Mouse (Mus musculus) stomach, embryonic 14.5 days (tissue): Measurements from ENCODE around the gene Zswim3. TPM values are rescaled to one million over a fixed set of nuclear protein-coding genes. Genes with fewer than 3 reads are reported as not detected.
A peak's percentile ranks its signal among the peaks of the same experiment; 100 is the strongest.

Experiments used
- ATAC-seq: fragments of 200-750 bp; cut with Nextera tagmentation; 2 replicates; pipeline ENCODE4 v1.8.0; 2017; ENCODE audit warnings: low read depth, moderate TSS enrichment; ENCODE audit not compliant: insufficient number of reproducible peaks, insufficient read depth, low FRiP score
- H3K27ac ChIP-seq: fragments of 300-500 bp; sonication (generic); 2 replicates; pipeline ENCODE4 v1.5.1; 2014; ENCODE audit warnings: mild to moderate bottlenecking, low read length, moderate library complexity, mixed read lengths
- H3K27me3 ChIP-seq: fragments of 300-500 bp; sonication (generic); 2 replicates; pipeline ENCODE4 v1.6.1; 2014; ENCODE audit warnings: low read length, control low read depth, mixed read lengths; ENCODE audit not compliant: control insufficient read depth, insufficient read depth
- H3K36me3 ChIP-seq: fragments of 300-500 bp; sonication (generic); 2 replicates; pipeline ENCODE4 v1.6.1; 2014; ENCODE audit warnings: mild to moderate bottlenecking, control low read depth, low read length, moderate library complexity, mixed read lengths; ENCODE audit not compliant: control insufficient read depth, insufficient read depth
- H3K4me1 ChIP-seq: fragments of 300-500 bp; sonication (generic); 2 replicates; pipeline ENCODE4 v1.6.1; 2014; ENCODE audit warnings: low read length, control low read depth, mixed read lengths; ENCODE audit not compliant: control insufficient read depth, insufficient read depth
- H3K4me2 ChIP-seq: fragments of 300-500 bp; sonication (generic); replicated peaks from 2 replicates; pipeline ENCODE4 v1.6.1; 2014; ENCODE audit warnings: low read depth, low read length, control low read depth
- H3K4me3 ChIP-seq: fragments of 300-500 bp; sonication (generic); 2 replicates; pipeline ENCODE4 v1.5.1; 2014; ENCODE audit warnings: low read depth, low read length, control low read depth
- H3K9ac ChIP-seq: fragments of 300-500 bp; sonication (generic); replicated peaks from 2 replicates; pipeline ENCODE4 v1.6.1; 2014; ENCODE audit warnings: low read depth, mild to moderate bottlenecking, control low read depth, low read length, moderate library complexity, mixed read lengths
- H3K9me3 ChIP-seq: fragments of 300-500 bp; sonication (generic); 2 replicates; pipeline ENCODE4 v1.6.1; 2016; ENCODE audit warnings: low read depth, low read length, control low read depth; ENCODE audit not compliant: control insufficient read depth
- WGBS: fragments of 180-500 bp; shearing (Covaris S2); extraction: QIAGEN DNeasy Blood & Tissue Kit; methylation state at CpG from one replicate; pipeline ENCODE4 v1.1.7; 2014; 5-methylcytosine and 5-hydroxymethylcytosine counted together
- polyA plus RNA-seq: library from polyadenylated mRNA; unstranded; fragments of >200 nt; fragmentation: Nextera tagmentation; extraction: Ambion mirVana; gene quantifications from 2 replicates; pipeline ENCODE4 v1.2.1, GENCODE M21; 2014

The Zswim3 gene
- polyA plus RNA-seq, 1 experiment from 2014 or later = 9.2 TPM

DNA sequence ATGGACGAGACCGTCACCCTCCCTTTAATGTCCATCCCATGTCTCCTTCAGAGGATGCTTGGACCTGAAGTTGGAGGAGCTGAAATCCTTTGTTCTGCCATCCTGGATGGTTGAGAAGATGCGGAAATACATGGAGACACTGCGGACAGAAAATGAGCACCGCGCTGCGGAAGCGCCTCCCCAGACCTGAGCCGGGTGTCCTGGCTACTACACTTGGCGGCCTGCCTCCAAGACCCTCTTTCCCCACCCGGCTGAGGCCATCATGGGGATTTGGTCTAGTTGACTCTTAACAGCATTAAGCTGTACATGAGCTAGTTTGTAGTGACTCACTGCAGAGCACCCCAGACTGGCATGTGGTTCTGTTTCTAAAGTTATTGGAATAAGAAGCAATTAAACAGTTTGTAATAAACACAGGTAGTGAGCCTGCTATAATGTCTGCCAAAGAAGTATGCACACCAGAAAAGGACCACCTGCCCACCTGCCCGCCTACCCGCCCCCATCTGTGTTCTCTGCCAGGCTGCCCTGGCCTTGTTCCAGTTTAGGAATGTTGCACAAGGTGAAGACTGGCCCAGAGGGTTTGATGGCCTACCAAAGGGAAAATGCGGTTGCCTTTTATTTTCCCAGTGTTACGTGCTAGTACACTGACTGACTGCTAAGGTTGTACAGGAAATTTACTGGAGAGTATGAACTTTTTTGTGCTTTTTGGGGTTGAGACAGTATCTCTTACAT is 36.9 kb upstream of the Zswim3 start:
- H3K4me3 ChIP-seq = no peak overlapping the region
- WGBS = 90% methylated on average over 15 of the region's 15 CpGs
- peaks cover 58% of the 10 kb centered on the region for H3K36me3 ChIP-seq
- peaks cover 17% of the 10 kb centered on the region for H3K4me1 ChIP-seq
- no peaks in the 10 kb centered on the region for H3K9me3 ChIP-seq
- H3K27me3 ChIP-seq = no peaks in the 10 kb centered on the region
- no peak for ATAC-seq
- H3K9ac ChIP-seq = no peak overlapping the region
- H3K4me2 ChIP-seq = no peak overlapping the region
- H3K27ac ChIP-seq = no peak overlapping the region

DNA sequence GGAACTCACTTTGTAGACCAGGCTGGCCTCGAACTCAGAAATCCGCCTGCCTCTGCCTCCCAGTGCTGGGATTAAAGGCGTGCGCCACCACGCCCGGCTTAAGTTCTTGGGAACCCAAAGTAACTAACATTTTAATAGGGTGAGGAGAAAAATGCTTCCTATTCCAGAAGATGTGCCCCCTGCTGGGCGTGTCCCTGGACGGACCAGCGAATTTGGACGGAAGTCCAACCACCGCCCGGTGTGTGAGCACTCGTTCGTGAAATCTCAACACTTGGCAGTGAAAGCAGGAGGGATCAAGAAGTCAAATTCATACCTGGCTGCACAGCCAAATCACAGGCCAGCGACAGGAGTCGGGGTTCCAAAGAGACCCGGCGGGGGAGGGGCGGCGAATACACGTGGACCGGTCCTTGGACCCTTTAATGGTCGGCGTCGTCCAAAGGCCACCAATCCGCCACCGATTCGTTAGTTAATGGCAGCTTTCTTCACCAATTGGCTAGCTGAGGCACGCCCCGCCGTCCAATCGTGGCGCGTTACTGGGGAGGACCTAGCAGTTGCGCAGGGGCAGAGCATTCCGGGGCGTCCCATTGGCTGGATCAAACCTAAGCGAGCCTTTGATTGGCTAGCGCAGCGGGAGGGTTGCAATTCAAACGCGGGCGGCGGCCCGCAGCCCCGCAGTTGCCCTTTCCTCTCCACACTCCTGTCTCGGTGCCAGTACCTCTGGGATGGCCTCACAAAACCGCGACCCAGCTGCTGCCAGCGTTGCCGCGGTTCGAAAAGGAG is 35.5 kb upstream of the Zswim3 start, which contains the start of gene Ube2c:
Gene Ube2c (plus strand): TSS at position 641 of the 780 bp plus-strand sequence.
- peak; percentile 99 for ATAC-seq
- Histone ChIP-seq H3K4me1 (peaks cover 17% of the 10 kb centered on the region), H3K36me3 (peaks cover 52% of the 10 kb centered on the region), H3K27ac (no peak within 1 kb of the TSS; the same call in 1 of the 2 replicates), H3K27me3 (no peaks in the 10 kb centered on the region), H3K4me3 (peak within 1 kb of the TSS; percentile 87), H3K4me2 (peak within 1 kb of the TSS; percentile 84), H3K9me3 (no peaks in the 10 kb centered on the region), H3K9ac (peak within 1 kb of the TSS; percentile 80)
- under 1% methylated on average over 52 of the region's 53 CpGs for WGBS

DNA sequence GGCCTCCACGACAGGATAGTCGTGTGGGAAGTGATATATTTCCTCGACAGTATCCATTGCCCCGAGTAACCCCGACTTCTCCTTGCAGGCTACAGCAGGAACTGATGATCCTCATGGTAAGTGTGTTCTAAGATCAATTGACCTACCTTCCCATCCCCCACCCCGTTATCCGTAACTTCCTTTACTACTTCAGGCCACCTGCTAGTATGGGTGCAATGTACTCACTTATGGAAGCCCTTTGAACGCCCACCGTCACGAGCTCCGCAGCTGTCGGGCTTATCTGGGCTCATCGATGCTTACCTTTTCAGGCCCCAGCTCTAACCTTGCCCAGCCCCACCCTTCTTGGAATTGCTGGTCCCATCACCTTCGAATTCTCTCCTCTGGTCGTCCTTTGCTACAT is 34.6 kb upstream of the Zswim3 start:
- Histone ChIP-seq H3K36me3 (peaks cover 46% of the 10 kb centered on the region), H3K4me2 (peak overlapping the region; percentile 84), H3K27me3 (no peaks in the 10 kb centered on the region), H3K4me1 (peaks cover 17% of the 10 kb centered on the region), H3K27ac (no peak overlapping the region), H3K9me3 (no peaks in the 10 kb centered on the region), H3K4me3 (peak overlapping the region; percentile 87), H3K9ac (peak overlapping the region; percentile 80)
- ATAC-seq = no peak
- WGBS = 4% methylated on average over 15 of the region's 15 CpGs

DNA sequence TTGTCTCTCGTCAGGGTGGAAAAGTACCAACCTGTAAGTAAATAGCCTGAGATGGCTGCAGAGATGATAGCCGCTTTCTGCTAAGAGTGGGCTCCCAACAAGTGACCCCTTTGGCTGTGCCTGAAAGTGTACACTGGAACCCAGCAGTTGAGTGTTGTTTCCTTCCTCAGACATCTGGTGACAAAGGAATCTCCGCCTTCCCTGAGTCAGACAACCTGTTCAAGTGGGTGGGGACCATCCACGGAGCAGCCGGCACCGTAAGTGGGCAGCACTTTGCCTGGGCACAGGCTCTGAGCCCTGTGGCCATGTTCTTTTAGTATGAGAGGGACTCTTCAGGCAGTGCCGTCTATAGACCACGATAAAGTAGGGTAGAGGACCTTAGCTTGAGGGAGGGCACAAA is 33.8 kb upstream of the Zswim3 start:
- no peaks in the 10 kb centered on the region for H3K9me3 ChIP-seq
- H3K27me3 ChIP-seq = no peaks in the 10 kb centered on the region
- peak overlapping the region; percentile 84 for H3K4me2 ChIP-seq
- H3K4me1 ChIP-seq = peaks cover 17% of the 10 kb centered on the region
- ATAC-seq = no peak
- no peak overlapping the region for H3K27ac ChIP-seq
- 62% methylated on average over 8 of the region's 8 CpGs for WGBS
- peak overlapping the region; percentile 80 for H3K9ac ChIP-seq
- H3K36me3 ChIP-seq = peaks cover 38% of the 10 kb centered on the region
- peak overlapping the region; percentile 87 for H3K4me3 ChIP-seq

DNA sequence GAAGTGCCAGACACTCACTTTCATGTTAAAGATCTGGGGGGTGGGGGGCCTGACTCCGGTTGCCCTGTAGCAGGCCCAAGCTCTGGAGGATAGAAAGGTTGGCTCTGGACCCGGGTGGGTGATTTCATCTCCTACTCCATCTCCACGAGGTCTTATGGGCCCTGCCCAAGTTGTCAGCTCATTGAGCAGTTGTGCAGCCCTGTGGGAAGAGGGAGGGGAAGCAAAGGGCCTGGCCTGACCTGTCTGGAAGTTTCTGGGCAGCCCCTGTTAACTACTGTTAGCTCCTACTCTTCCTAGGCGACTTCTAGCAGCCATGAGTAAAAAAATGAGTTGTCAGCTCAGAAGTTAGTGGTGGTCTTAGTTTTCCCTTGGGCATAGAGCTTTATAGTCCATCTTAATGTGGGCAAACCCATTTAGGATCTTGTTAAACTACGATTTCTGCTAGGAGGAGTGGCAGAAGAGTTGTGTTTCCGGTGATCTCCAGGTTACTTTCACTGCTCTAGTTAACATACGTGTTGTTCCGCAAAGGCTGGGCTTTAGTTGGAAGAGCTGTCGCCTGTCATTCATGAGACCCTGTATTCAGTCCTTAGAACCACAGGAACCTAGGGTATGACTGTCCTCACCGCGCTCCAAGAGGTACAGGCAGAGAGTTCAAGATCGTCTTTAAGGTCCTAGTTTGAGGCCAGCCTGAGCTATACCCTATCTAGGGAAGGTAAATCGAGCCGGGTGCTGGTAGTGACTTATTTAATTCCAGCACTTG is 31.5 kb upstream of the Zswim3 start:
- Histone ChIP-seq H3K36me3 (peaks cover 21% of the 10 kb centered on the region), H3K27ac (no peak overlapping the region), H3K4me3 (no peak overlapping the region), H3K9me3 (no peaks in the 10 kb centered on the region), H3K9ac (no peak overlapping the region), H3K4me1 (peaks cover 17% of the 10 kb centered on the region), H3K27me3 (no peaks in the 10 kb centered on the region), H3K4me2 (no peak overlapping the region)
- 77% methylated on average over 14 of the region's 14 CpGs for WGBS
- no peak for ATAC-seq

DNA sequence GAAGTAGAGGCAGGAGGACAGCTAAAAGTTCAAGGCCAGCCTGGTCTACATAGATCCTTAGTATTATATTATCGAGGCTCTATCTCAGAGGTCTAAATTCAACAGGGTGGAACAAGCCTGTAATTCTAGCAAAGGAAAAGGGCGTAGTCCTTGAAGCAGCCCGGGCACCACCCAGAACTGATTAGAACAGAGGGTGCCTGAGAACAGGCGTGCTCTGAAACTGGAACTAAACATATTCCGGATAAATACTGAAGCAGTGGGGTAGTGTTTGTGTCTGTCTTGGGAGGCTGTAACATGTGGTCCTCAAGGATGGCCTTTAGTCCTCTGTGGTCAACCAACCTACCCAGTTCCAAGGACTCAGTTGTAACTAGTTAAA is 30.9 kb upstream of the Zswim3 start:
- Histone ChIP-seq H3K9me3 (no peaks in the 10 kb centered on the region), H3K36me3 (peaks cover 21% of the 10 kb centered on the region), H3K4me1 (peaks cover 17% of the 10 kb centered on the region), H3K9ac (no peak overlapping the region), H3K27me3 (no peaks in the 10 kb centered on the region), H3K4me2 (no peak overlapping the region), H3K27ac (no peak overlapping the region), H3K4me3 (no peak overlapping the region)
- no peak for ATAC-seq
- 76% methylated on average over 5 of the region's 5 CpGs for WGBS

DNA sequence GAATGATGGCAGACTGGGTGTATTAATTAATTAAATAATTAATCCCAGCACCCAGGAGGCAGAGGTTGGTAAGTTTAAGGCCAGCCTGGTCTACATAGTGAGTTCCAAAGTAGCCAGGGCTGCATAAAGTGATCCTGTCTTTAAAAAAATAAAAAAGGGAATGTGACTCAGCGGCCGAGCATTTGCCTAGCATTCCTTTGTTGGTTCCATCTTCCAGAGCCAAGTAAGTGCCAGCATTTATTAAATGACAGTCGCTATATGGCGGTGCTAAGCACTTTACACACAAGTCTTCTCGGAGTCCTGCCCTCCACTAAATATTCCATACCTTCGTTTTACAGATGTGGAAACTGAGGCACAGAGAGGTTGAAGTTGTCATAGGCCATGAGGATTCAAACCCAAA is 28.8 kb upstream of the Zswim3 start:
- no peaks in the 10 kb centered on the region for H3K27me3 ChIP-seq
- H3K4me1 ChIP-seq = peaks cover 10% of the 10 kb centered on the region
- H3K4me3 ChIP-seq = no peak overlapping the region
- H3K27ac ChIP-seq = no peak overlapping the region
- no peak for ATAC-seq
- H3K36me3 ChIP-seq = peaks cover 18% of the 10 kb centered on the region
- H3K4me2 ChIP-seq = no peak overlapping the region
- 82% methylated on average over 6 of the region's 6 CpGs for WGBS
- no peaks in the 10 kb centered on the region for H3K9me3 ChIP-seq
- H3K9ac ChIP-seq = no peak overlapping the region

DNA sequence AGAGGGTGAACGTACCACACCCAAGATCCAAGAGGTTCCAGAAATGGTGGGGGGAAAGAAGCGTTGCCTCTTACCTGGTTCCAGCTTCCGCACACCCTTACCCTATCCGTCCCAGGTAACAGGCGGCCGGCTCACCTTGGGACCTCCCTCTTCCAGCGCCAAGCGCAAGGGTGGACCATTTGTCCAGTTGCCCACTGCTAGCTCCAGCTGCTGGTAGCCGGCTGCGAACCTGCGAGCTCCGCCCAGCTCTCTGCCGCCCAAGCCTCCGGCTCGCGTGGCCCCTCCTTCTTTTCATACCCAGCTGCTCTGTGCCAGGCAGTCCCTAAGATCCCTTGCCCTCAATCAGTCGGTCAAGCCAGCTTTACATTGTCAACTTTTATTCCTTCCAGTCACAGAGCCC is 28.1 kb upstream of the Zswim3 start:
- H3K4me3 ChIP-seq = no peak overlapping the region
- no peak for ATAC-seq
- peaks cover 3% of the 10 kb centered on the region for H3K4me1 ChIP-seq
- H3K36me3 ChIP-seq = peaks cover 11% of the 10 kb centered on the region; the same call in 1 of the 2 replicates
- H3K27ac ChIP-seq = no peak overlapping the region
- no peak overlapping the region for H3K9ac ChIP-seq
- WGBS = 57% methylated on average over 17 of the region's 17 CpGs
- no peaks in the 10 kb centered on the region for H3K27me3 ChIP-seq
- no peak overlapping the region for H3K4me2 ChIP-seq
- no peaks in the 10 kb centered on the region for H3K9me3 ChIP-seq
